Mouse (Mus musculus): ENCODE data around the gene Gm3415. TPM values are rescaled to one million over a fixed set of nuclear protein-coding genes. Genes with fewer than 3 reads are reported as not detected.

The Gm3415 gene
- polyA plus RNA-seq, 2 experiments from 2014 or later, result not detected

GRCm38 (mm10) chr5:146599970-146600369 lies 44.0 kb downstream of the Gm3415 start:
- ATAC-seq, result no peak

DNA sequence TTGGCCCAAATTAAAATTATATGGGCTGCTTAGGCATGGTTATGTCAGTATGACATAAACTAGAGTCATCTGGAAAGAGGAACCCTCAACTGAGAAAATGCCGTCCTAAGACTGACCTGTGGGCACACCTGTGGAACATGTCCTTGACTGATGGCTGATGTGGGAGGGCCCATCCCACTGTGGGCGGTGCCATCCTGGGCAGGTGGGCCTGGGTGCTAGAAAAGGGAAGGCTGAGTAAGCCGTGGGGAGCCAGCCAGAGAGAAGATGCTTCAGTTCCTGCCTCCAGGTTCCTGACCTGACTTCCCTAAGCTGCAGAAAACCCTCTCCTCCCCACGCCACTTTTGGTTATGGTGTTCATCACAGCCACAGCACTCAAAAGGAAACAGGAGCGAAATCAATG lies 50.3 kb downstream of the Gm3415 start:
- ATAC-seq, result no peak

DNA sequence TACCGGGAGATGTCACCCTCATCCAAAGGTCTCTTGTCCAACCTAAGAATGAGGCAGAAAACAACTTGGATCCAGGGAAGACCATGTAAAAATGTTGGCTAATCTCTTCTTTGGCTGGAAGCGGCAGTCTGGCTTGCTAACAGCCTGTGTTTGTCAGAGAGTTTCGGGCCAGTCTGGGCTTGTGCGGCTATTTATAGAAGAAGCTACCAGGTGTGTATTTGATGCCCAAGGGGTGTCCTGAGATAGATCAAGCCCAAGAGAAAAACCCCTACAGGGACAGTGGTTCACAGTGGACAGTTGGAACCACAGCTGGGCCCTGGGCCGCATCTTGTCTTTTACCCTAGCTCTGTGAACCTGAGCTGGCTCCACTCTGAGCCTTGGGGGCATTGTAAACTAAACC lies 51.0 kb downstream of the Gm3415 start:
- no peak for ATAC-seq

GRCm38 (mm10) chr5:146607816-146608215 lies 51.9 kb downstream of the Gm3415 start:
- ATAC-seq, result no peak

Other genes with a start within 250 kb of the Gm3415 start
- not detected for gene Wasf3, start 171.2 kb upstream of the Gm3415 start, polyA plus RNA-seq (2017; shearing (Covaris generic))
- gene Gm6408, start 74.2 kb upstream of the Gm3415 start, polyA plus RNA-seq (2017; shearing (Covaris generic)), result not detected
- gene Gm6370, start 64.8 kb upstream of the Gm3415 start, polyA plus RNA-seq (2017; shearing (Covaris generic)), result not detected
- gene 4930449I24Rik, start 53.7 kb upstream of the Gm3415 start, polyA plus RNA-seq (2017; shearing (Covaris generic)), result not detected
- not detected for gene Gm3402, start 42.0 kb upstream of the Gm3415 start, polyA plus RNA-seq (2017; shearing (Covaris generic))
- not detected for gene Gm3404, start 30.3 kb upstream of the Gm3415 start, polyA plus RNA-seq (2017; shearing (Covaris generic))
- not detected for gene Gm3409, start 18.5 kb upstream of the Gm3415 start, polyA plus RNA-seq (2017; shearing (Covaris generic))
- not detected for gene Gpr12, start 29.1 kb downstream of the Gm3415 start, polyA plus RNA-seq (2017; shearing (Covaris generic))
- gene Usp12, start 238.9 kb downstream of the Gm3415 start, polyA plus RNA-seq (2017; shearing (Covaris generic)), result 1 to 10 TPM; 6.3 to 8.8 TPM

Measured in CD4-positive, CD25-positive, alpha-beta regulatory T cell, adult 4 months (primary cell).